Mouse (Mus musculus): Measurements from ENCODE around the gene Trim72.
A peak's percentile ranks its signal among the peaks of the same experiment; 100 is the strongest.
"Not testable (repeated sequence)": the region's sequence is repeated elsewhere in the genome, so short reads cannot be mapped to it uniquely, and the experiment has no call there.

Trim72 gene

GRCm38 (mm10) chr7:128009715-128010340 is 6.1 kb downstream of the Trim72 start:
- peak; percentile 76 for DNase-seq (ENCODE audit: low spot score)

GRCm38 (mm10) chr7:128012136-128012780 is 8.5 kb downstream of the Trim72 start:
- no peak for DNase-seq (ENCODE audit: low spot score)

- DNase-seq (ENCODE audit: low spot score): no peak
Measured at GRCm38 (mm10) chr7:128013116-128013515, 9.4 kb downstream of the Trim72 start.

GRCm38 (mm10) chr7:128016134-128016533 is 12.4 kb downstream of the Trim72 start:
- not testable (repeated sequence) for DNase-seq (ENCODE audit: low spot score)

- DNase-seq (ENCODE audit: low spot score): no peak
Measured at GRCm38 (mm10) chr7:128016650-128017049, 12.9 kb downstream of the Trim72 start.

GRCm38 (mm10) chr7:128018275-128018674 is 14.5 kb downstream of the Trim72 start:
- no peak for DNase-seq (ENCODE audit: low spot score)

- peak; percentile 47 for DNase-seq (ENCODE audit: low spot score)
Measured at GRCm38 (mm10) chr7:128019187-128019586, 15.4 kb downstream of the Trim72 start.

GRCm38 (mm10) chr7:128022974-128023373 is 19.2 kb downstream of the Trim72 start:
- no peak for DNase-seq (ENCODE audit: low spot score)

- DNase-seq (ENCODE audit: low spot score): no peak
Measured at GRCm38 (mm10) chr7:128023565-128023964, 19.8 kb downstream of the Trim72 start.

GRCm38 (mm10) chr7:128024364-128024763 is 20.6 kb downstream of the Trim72 start:
- no peak for DNase-seq (ENCODE audit: low spot score)

GRCm38 (mm10) chr7:128024932-128025331 is 21.2 kb downstream of the Trim72 start:
- no peak for DNase-seq (ENCODE audit: low spot score)

GRCm38 (mm10) chr7:128025381-128025780 is 21.6 kb downstream of the Trim72 start:
- DNase-seq (ENCODE audit: low spot score): no peak

GRCm38 (mm10) chr7:128031403-128031976 is 27.7 kb downstream of the Trim72 start:
- peak; percentile 79 for DNase-seq (ENCODE audit: low spot score)

- DNase-seq (ENCODE audit: low spot score): peak; percentile 71
Measured at GRCm38 (mm10) chr7:128032290-128032988, 28.7 kb downstream of the Trim72 start.

- no peak for DNase-seq (ENCODE audit: low spot score)
Measured at GRCm38 (mm10) chr7:128032989-128033293, 29.2 kb downstream of the Trim72 start.

- no peak for DNase-seq (ENCODE audit: low spot score)
Measured at GRCm38 (mm10) chr7:128033616-128034015, 29.9 kb downstream of the Trim72 start.

- not testable (repeated sequence) for DNase-seq (ENCODE audit: low spot score)
Measured at GRCm38 (mm10) chr7:128042161-128042820, 38.5 kb downstream of the Trim72 start.

- no peak for DNase-seq (ENCODE audit: low spot score)
Measured at GRCm38 (mm10) chr7:128044142-128044785, 40.5 kb downstream of the Trim72 start.

GRCm38 (mm10) chr7:128045640-128046039 is 41.9 kb downstream of the Trim72 start:
- no peak for DNase-seq (ENCODE audit: low spot score)

GRCm38 (mm10) chr7:128048819-128049218 is 45.1 kb downstream of the Trim72 start:
- DNase-seq (ENCODE audit: low spot score): no peak

- no peak for DNase-seq (ENCODE audit: low spot score)
Measured at GRCm38 (mm10) chr7:128049254-128049653, 45.5 kb downstream of the Trim72 start.

- no peak for DNase-seq (ENCODE audit: low spot score)
Measured at GRCm38 (mm10) chr7:128050739-128051138, 47.0 kb downstream of the Trim72 start.
